Mouse (Mus musculus): ENCODE data around the gene A030003K21Rik.

DNA sequence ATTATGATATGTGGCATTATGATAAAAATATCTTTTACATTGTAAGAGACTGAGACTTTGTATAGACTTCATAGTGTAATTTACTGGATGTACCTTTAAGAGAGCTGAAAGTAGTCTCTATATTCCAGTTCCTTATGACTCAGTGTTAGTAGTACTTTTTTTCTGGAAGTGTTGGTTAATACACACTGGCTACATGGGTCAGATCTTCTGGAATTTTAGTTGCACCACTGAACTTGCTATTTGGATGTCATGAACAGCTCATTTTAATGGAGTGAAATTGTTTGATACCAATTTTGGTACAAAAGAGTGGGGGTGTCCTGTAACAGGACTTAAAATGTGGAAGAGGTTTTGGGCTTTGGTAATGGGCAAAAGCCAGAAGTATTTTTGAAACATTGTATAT is 34.7 kb upstream of the A030003K21Rik start:
- TF ChIP-seq CTCF (IDR thresholded peaks at IDR 0.05; ENCODE audit: insufficient read depth, low read depth, low read length): no peak
- TF ChIP-seq POLR2A (IDR thresholded peaks at IDR 0.05; ENCODE audit: insufficient read depth, low read depth, low read length): no peak
